Mouse (Mus musculus): ENCODE data around the gene Ripk1. TPM values are rescaled to one million over a fixed set of nuclear protein-coding genes. Genes with fewer than 3 reads are reported as not detected.
A peak's percentile ranks its signal among the peaks of the same experiment; 100 is the strongest.

Ripk1 gene
- polyA plus RNA-seq, 1 experiment, result 8.9 TPM

- 96% methylated on average over 5 of the region's 5 CpGs for WGBS
- H3K4me1 ChIP-seq (replicated peaks; ENCODE audit: control insufficient read depth, insufficient read depth, low read length), result peaks cover 7% of the 10 kb centered on the region
- no peak overlapping the region for H3K27ac ChIP-seq (ENCODE audit: control insufficient read depth, insufficient read depth, low read length)
- peaks cover 4% of the 10 kb centered on the region; the same call in 1 of the 2 replicates for H3K36me3 ChIP-seq (ENCODE audit: control insufficient read depth, insufficient read depth, low read length)
- TF ChIP-seq CTCF (IDR thresholded peaks at IDR 0.05; ENCODE audit: borderline replicate concordance, control insufficient read depth, extremely low read depth, insufficient read depth, low read length, poor library complexity) (no peak), POLR2A (IDR thresholded peaks at IDR 0.05; ENCODE audit: control insufficient read depth, extremely low read depth, insufficient read depth, low read length, poor library complexity) (no peak)
- no peaks in the 10 kb centered on the region for H3K27me3 ChIP-seq (ENCODE audit: control insufficient read depth, insufficient read depth, low read length)
- no peak for DNase-seq
- H3K4me3 ChIP-seq (ENCODE audit: control insufficient read depth, insufficient read depth, low read length), result no peak overlapping the region
These were observed 34.6 kb downstream of the Ripk1 start for GRCm38 (mm10) chr13:34036726-34037125.

- Histone ChIP-seq H3K36me3 (ENCODE audit: control insufficient read depth, insufficient read depth, low read length) (peaks cover 2% of the 10 kb centered on the region; the same call in 1 of the 2 replicates), H3K27ac (ENCODE audit: control insufficient read depth, insufficient read depth, low read length) (no peak within 1 kb of the TSS), H3K4me1 (replicated peaks; ENCODE audit: control insufficient read depth, insufficient read depth, low read length) (peaks cover 7% of the 10 kb centered on the region), H3K27me3 (ENCODE audit: control insufficient read depth, insufficient read depth, low read length) (no peaks in the 10 kb centered on the region), H3K4me3 (ENCODE audit: control insufficient read depth, insufficient read depth, low read length) (peak within 1 kb of the TSS; percentile 71)
- DNase-seq, result peak; percentile 91
- WGBS, result 1% methylated on average over 37 of the region's 37 CpGs
- TF ChIP-seq POLR2A (IDR thresholded peaks at IDR 0.05; ENCODE audit: control insufficient read depth, extremely low read depth, insufficient read depth, low read length, poor library complexity) (peak; percentile 80), CTCF (IDR thresholded peaks at IDR 0.05; ENCODE audit: borderline replicate concordance, control insufficient read depth, extremely low read depth, insufficient read depth, low read length, poor library complexity) (0 out of 2 replicates have a peak, but pooled peaks have one; percentile 15)
These were observed 35.3 kb downstream of the Ripk1 start, which contains the start of gene Bphl for GRCm38 (mm10) chr13:34037172-34038055. Gene Bphl, plus strand, starts transcription at chr13:34037597.

- WGBS, result 54% methylated on average over 5 of the region's 5 CpGs
- Histone ChIP-seq H3K27me3 (ENCODE audit: control insufficient read depth, insufficient read depth, low read length) (no peaks in the 10 kb centered on the region), H3K4me3 (ENCODE audit: control insufficient read depth, insufficient read depth, low read length) (peak overlapping the region; percentile 71), H3K36me3 (ENCODE audit: control insufficient read depth, insufficient read depth, low read length) (no peaks in the 10 kb centered on the region), H3K4me1 (replicated peaks; ENCODE audit: control insufficient read depth, insufficient read depth, low read length) (peaks cover 7% of the 10 kb centered on the region), H3K27ac (ENCODE audit: control insufficient read depth, insufficient read depth, low read length) (no peak overlapping the region)
- TF ChIP-seq POLR2A (IDR thresholded peaks at IDR 0.05; ENCODE audit: control insufficient read depth, extremely low read depth, insufficient read depth, low read length, poor library complexity), result no peak
- no peak for TF ChIP-seq CTCF (IDR thresholded peaks at IDR 0.05; ENCODE audit: borderline replicate concordance, control insufficient read depth, extremely low read depth, insufficient read depth, low read length, poor library complexity)
- DNase-seq, result no peak
These were observed 35.9 kb downstream of the Ripk1 start for GRCm38 (mm10) chr13:34038056-34038432.

- H3K27me3 ChIP-seq (ENCODE audit: control insufficient read depth, insufficient read depth, low read length), result no peaks in the 10 kb centered on the region
- TF ChIP-seq POLR2A (IDR thresholded peaks at IDR 0.05; ENCODE audit: control insufficient read depth, extremely low read depth, insufficient read depth, low read length, poor library complexity), result no peak
- no peak for TF ChIP-seq CTCF (IDR thresholded peaks at IDR 0.05; ENCODE audit: borderline replicate concordance, control insufficient read depth, extremely low read depth, insufficient read depth, low read length, poor library complexity)
- DNase-seq, result no peak
- no peak overlapping the region for H3K4me3 ChIP-seq (ENCODE audit: control insufficient read depth, insufficient read depth, low read length)
- no peaks in the 10 kb centered on the region for H3K36me3 ChIP-seq (ENCODE audit: control insufficient read depth, insufficient read depth, low read length)
- WGBS, result 95% methylated on average over 8 of the region's 8 CpGs
- H3K27ac ChIP-seq (ENCODE audit: control insufficient read depth, insufficient read depth, low read length), result no peak overlapping the region
- H3K4me1 ChIP-seq (replicated peaks; ENCODE audit: control insufficient read depth, insufficient read depth, low read length), result peaks cover 7% of the 10 kb centered on the region
These were observed 36.8 kb downstream of the Ripk1 start for GRCm38 (mm10) chr13:34038901-34039341.

- Histone ChIP-seq H3K27me3 (ENCODE audit: control insufficient read depth, insufficient read depth, low read length) (no peaks in the 10 kb centered on the region), H3K4me1 (replicated peaks; ENCODE audit: control insufficient read depth, insufficient read depth, low read length) (peaks cover 7% of the 10 kb centered on the region), H3K4me3 (ENCODE audit: control insufficient read depth, insufficient read depth, low read length) (no peak overlapping the region), H3K27ac (ENCODE audit: control insufficient read depth, insufficient read depth, low read length) (no peak overlapping the region), H3K36me3 (ENCODE audit: control insufficient read depth, insufficient read depth, low read length) (no peaks in the 10 kb centered on the region)
- DNase-seq, result no peak
- TF ChIP-seq CTCF (IDR thresholded peaks at IDR 0.05; ENCODE audit: borderline replicate concordance, control insufficient read depth, extremely low read depth, insufficient read depth, low read length, poor library complexity), result no peak
- TF ChIP-seq POLR2A (IDR thresholded peaks at IDR 0.05; ENCODE audit: control insufficient read depth, extremely low read depth, insufficient read depth, low read length, poor library complexity), result no peak
- WGBS, result 95% methylated on average over 3 of the region's 3 CpGs
These were observed 37.9 kb downstream of the Ripk1 start for GRCm38 (mm10) chr13:34040091-34040490.

GRCm38 (mm10) chr13:34043716-34044393 is 41.7 kb downstream of the Ripk1 start:
- Histone ChIP-seq H3K4me1 (replicated peaks; ENCODE audit: control insufficient read depth, insufficient read depth, low read length) (0 out of 2 replicates have a peak, but pooled peaks cover 3% of the 10 kb centered on the region), H3K27ac (ENCODE audit: control insufficient read depth, insufficient read depth, low read length) (no peak overlapping the region), H3K4me3 (ENCODE audit: control insufficient read depth, insufficient read depth, low read length) (no peak overlapping the region), H3K36me3 (ENCODE audit: control insufficient read depth, insufficient read depth, low read length) (no peaks in the 10 kb centered on the region), H3K27me3 (ENCODE audit: control insufficient read depth, insufficient read depth, low read length) (no peaks in the 10 kb centered on the region)
- 71% methylated on average over 7 of the region's 7 CpGs for WGBS
- TF ChIP-seq CTCF (IDR thresholded peaks at IDR 0.05; ENCODE audit: borderline replicate concordance, control insufficient read depth, extremely low read depth, insufficient read depth, low read length, poor library complexity), result no peak
- TF ChIP-seq POLR2A (IDR thresholded peaks at IDR 0.05; ENCODE audit: control insufficient read depth, extremely low read depth, insufficient read depth, low read length, poor library complexity), result no peak
- DNase-seq, result no peak

Data from thymus, adult 2 months (tissue).